Mouse (Mus musculus) embryonic facial prominence, embryonic 14.5 days (tissue): ENCODE data around the gene Snn. TPM values are rescaled to one million over a fixed set of nuclear protein-coding genes. Genes with fewer than 3 reads are reported as not detected.
A peak's percentile ranks its signal among the peaks of the same experiment; 100 is the strongest.

Experiments
- ATAC-seq: fragments of 200-750 bp; cut with Nextera tagmentation; 2 replicates; pipeline ENCODE4 v1.8.0; 2017; ENCODE audit warnings: low read depth, moderate number of reproducible peaks, moderate TSS enrichment
- DNase-seq: peaks from one replicate; pipeline ENCODE4 v3.0.0-alpha.2; 2015; ENCODE audit warnings: low spot score
- H3K27ac ChIP-seq: fragments of 300-500 bp; sonication (generic); replicated peaks from 2 replicates; pipeline ENCODE4 v1.5.1; 2014; ENCODE audit warnings: low read depth, mild to moderate bottlenecking, low read length, moderate library complexity
- H3K27me3 ChIP-seq: fragments of 300-500 bp; sonication (generic); replicated peaks from 2 replicates; pipeline ENCODE4 v1.6.1; 2014; ENCODE audit warnings: low read length; ENCODE audit not compliant: control insufficient read depth, insufficient read depth
- H3K36me3 ChIP-seq: fragments of 300-500 bp; sonication (generic); 2 replicates; pipeline ENCODE4 v1.6.1; 2014; ENCODE audit warnings: low read length, mixed read lengths; ENCODE audit not compliant: control insufficient read depth, insufficient read depth
- H3K4me1 ChIP-seq: fragments of 300-500 bp; sonication (generic); 2 replicates; pipeline ENCODE4 v1.6.1; 2014; ENCODE audit warnings: antibody characterized with exemption, low read length; ENCODE audit not compliant: control insufficient read depth, insufficient read depth
- H3K4me2 ChIP-seq: fragments of 300-500 bp; sonication (generic); 2 replicates; pipeline ENCODE4 v1.6.1; 2014; ENCODE audit warnings: low read depth, mild to moderate bottlenecking, low read length, moderate library complexity, mixed read lengths
- H3K4me3 ChIP-seq: fragments of 300-500 bp; sonication (generic); 2 replicates; pipeline ENCODE4 v1.5.1; 2014; ENCODE audit warnings: low read depth, mild to moderate bottlenecking, low read length
- H3K9ac ChIP-seq: fragments of 300-500 bp; sonication (generic); 2 replicates; pipeline ENCODE4 v1.6.1; 2014; ENCODE audit warnings: low read depth, mild to moderate bottlenecking, low read length, moderate library complexity, mixed read lengths
- H3K9me3 ChIP-seq: fragments of 300-500 bp; sonication (generic); 2 replicates; pipeline ENCODE4 v1.6.1; 2016; ENCODE audit warnings: low read length; ENCODE audit not compliant: control insufficient read depth
- WGBS: fragments of 180-500 bp; shearing (Covaris S2); extraction: QIAGEN DNeasy Blood & Tissue Kit; methylation state at CpG from one replicate; pipeline ENCODE4 v1.1.7; 2014; 5-methylcytosine and 5-hydroxymethylcytosine counted together
- polyA plus RNA-seq: library from polyadenylated mRNA; unstranded; fragments of >200 nt; fragmentation: Nextera tagmentation; extraction: Ambion mirVana; gene quantifications from 2 replicates; pipeline ENCODE4 v1.2.1, GENCODE M21; 2014

Gene Snn
- polyA plus RNA-seq, 1 experiment from 2014 or later = 46.9 TPM

GRCm38 (mm10) chr16:11084181-11084580 is 23.4 kb downstream of the Snn start:
- no peak overlapping the region for H3K27ac ChIP-seq
- no peak overlapping the region for H3K4me3 ChIP-seq
- ATAC-seq (no peak), DNase-seq (no peak)
- WGBS = 89% methylated on average over 8 of the region's 8 CpGs
- no peaks in the 10 kb centered on the region for H3K9me3 ChIP-seq
- no peaks in the 10 kb centered on the region for H3K27me3 ChIP-seq
- no peak overlapping the region for H3K4me2 ChIP-seq
- H3K36me3 ChIP-seq = peaks cover 94% of the 10 kb centered on the region
- no peak overlapping the region for H3K9ac ChIP-seq
- no peaks in the 10 kb centered on the region for H3K4me1 ChIP-seq

- no peaks in the 10 kb centered on the region for H3K27me3 ChIP-seq
- DNase-seq (no peak), ATAC-seq (no peak)
- 91% methylated on average over 3 of the region's 3 CpGs for WGBS
- no peak overlapping the region for H3K9ac ChIP-seq
- H3K36me3 ChIP-seq = peaks cover 93% of the 10 kb centered on the region
- H3K4me3 ChIP-seq = no peak overlapping the region
- no peak overlapping the region for H3K4me2 ChIP-seq
- no peaks in the 10 kb centered on the region for H3K4me1 ChIP-seq
- no peaks in the 10 kb centered on the region for H3K9me3 ChIP-seq
- no peak overlapping the region for H3K27ac ChIP-seq
These were observed 25.6 kb downstream of the Snn start for GRCm38 (mm10) chr16:11086299-11086698.

GRCm38 (mm10) chr16:11086856-11087588 is 26.3 kb downstream of the Snn start:
- H3K36me3 ChIP-seq = peaks cover 94% of the 10 kb centered on the region
- no peak overlapping the region for H3K4me2 ChIP-seq
- no peaks in the 10 kb centered on the region for H3K9me3 ChIP-seq
- no peaks in the 10 kb centered on the region for H3K4me1 ChIP-seq
- H3K4me3 ChIP-seq = no peak overlapping the region
- 73% methylated on average over 5 of the region's 5 CpGs for WGBS
- peak; percentile 51 for DNase-seq
- H3K9ac ChIP-seq = no peak overlapping the region
- ATAC-seq = peak; percentile 42; the same call in 1 of the 2 replicates
- no peaks in the 10 kb centered on the region for H3K27me3 ChIP-seq
- H3K27ac ChIP-seq = no peak overlapping the region

- Histone ChIP-seq H3K4me3 (no peak overlapping the region), H3K27ac (no peak overlapping the region), H3K4me2 (no peak overlapping the region), H3K9ac (no peak overlapping the region), H3K36me3 (peaks cover 74% of the 10 kb centered on the region), H3K4me1 (no peaks in the 10 kb centered on the region), H3K27me3 (no peaks in the 10 kb centered on the region), H3K9me3 (no peaks in the 10 kb centered on the region)
- 71% methylated on average over 10 of the region's 10 CpGs for WGBS
- no peak for ATAC-seq
- no peak for DNase-seq
These were observed 30.3 kb downstream of the Snn start for GRCm38 (mm10) chr16:11090836-11091570.

GRCm38 (mm10) chr16:11092061-11092460 is 31.3 kb downstream of the Snn start:
- Histone ChIP-seq H3K36me3 (peaks cover 72% of the 10 kb centered on the region), H3K9me3 (no peaks in the 10 kb centered on the region)
- WGBS = 71% methylated on average over 4 of the region's 4 CpGs

GRCm38 (mm10) chr16:11092523-11092922 is 31.8 kb downstream of the Snn start:
- DNase-seq (no peak), ATAC-seq (no peak)
- H3K4me2 ChIP-seq = no peak overlapping the region
- 76% methylated on average over 3 of the region's 3 CpGs for WGBS
- H3K36me3 ChIP-seq = peaks cover 73% of the 10 kb centered on the region
- no peak overlapping the region for H3K9ac ChIP-seq
- no peaks in the 10 kb centered on the region for H3K9me3 ChIP-seq
- no peak overlapping the region for H3K27ac ChIP-seq
- no peak overlapping the region for H3K4me3 ChIP-seq
- H3K4me1 ChIP-seq = no peaks in the 10 kb centered on the region
- no peaks in the 10 kb centered on the region for H3K27me3 ChIP-seq

More at GRCm38 (mm10) chr16:11092061-11092460, 31.3 kb downstream of the Snn start:
- Histone ChIP-seq H3K4me1 (no peaks in the 10 kb centered on the region), H3K4me2 (no peak overlapping the region), H3K27ac (no peak overlapping the region), H3K9ac (no peak overlapping the region), H3K4me3 (no peak overlapping the region), H3K27me3 (no peaks in the 10 kb centered on the region)
- ATAC-seq = no peak
- DNase-seq = no peak

GRCm38 (mm10) chr16:11093717-11094386 is 33.1 kb downstream of the Snn start:
- H3K36me3 ChIP-seq = peaks cover 65% of the 10 kb centered on the region
- no peak overlapping the region for H3K27ac ChIP-seq
- no peak overlapping the region for H3K9ac ChIP-seq
- H3K4me1 ChIP-seq = no peaks in the 10 kb centered on the region
- no peak overlapping the region for H3K4me3 ChIP-seq
- ATAC-seq = no peak
- H3K9me3 ChIP-seq = no peaks in the 10 kb centered on the region
- WGBS = 90% methylated on average over 13 of the region's 13 CpGs
- H3K27me3 ChIP-seq = no peaks in the 10 kb centered on the region
- no peak for DNase-seq
- no peak overlapping the region for H3K4me2 ChIP-seq

- Histone ChIP-seq H3K4me1 (no peaks in the 10 kb centered on the region), H3K27me3 (no peaks in the 10 kb centered on the region), H3K36me3 (peaks cover 37% of the 10 kb centered on the region; the same call in 1 of the 2 replicates), H3K9ac (no peak overlapping the region), H3K27ac (no peak overlapping the region), H3K9me3 (no peaks in the 10 kb centered on the region), H3K4me2 (no peak overlapping the region), H3K4me3 (no peak overlapping the region)
- DNase-seq = no peak
- WGBS = 74% methylated on average over 3 of the region's 3 CpGs
- no peak for ATAC-seq
These were observed 36.6 kb downstream of the Snn start for GRCm38 (mm10) chr16:11097301-11097700.
